9 mouse cellular contexts compared by ENCODE assay signal in the genomic region with DNA sequence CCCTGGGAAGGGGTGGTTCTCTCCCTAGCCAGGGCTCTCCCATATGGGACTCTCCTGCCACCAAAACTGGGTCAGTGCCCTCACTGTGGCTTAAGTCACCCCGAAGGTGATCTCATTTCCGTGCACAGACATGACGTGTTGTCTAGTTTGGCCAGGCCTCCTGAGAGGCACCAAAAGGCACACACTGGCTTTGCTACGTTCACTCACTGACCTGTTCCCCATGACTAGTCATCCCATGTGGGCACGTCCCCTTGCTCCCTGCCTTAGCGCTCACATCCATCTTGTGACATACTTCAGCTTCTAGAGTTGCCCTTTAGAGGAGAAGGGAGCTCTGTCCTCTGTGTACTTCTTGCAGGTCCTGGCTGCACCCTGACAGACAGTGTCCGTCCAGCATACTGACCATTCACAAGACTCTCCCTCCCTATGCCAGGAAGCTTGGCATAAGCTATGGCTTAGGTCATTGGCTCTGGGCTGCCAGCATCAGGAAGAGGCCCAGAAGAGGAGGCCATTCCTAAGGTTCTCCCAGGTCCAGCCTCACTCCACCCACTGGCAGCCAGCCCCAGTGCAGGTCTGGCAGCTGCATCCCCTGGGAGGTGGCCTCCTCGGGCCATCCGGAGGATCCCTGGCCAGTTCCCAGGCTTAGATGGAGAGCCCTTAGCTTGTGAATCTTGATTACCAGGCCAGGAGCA.
DNase-seq lines count a peak whose midpoint lies in the region; TF ChIP-seq lines count a peak whose summit lies in the region.
"Had no signal": no experiment of that assay in that cellular context is flagged by ENCODE, and none has a peak within 500 bp of the region (broad histone marks: within the 10 kb centered on the region; RNA-seq: fewer than 3 reads in every experiment).

No protein-coding gene starts in this region.

- no peak overlapping the region for H3K4me3 ChIP-seq in heart, embryonic 10.5 days
- H3K4me3 ChIP-seq in cerebellum, adult 2 months (replicated peaks; ENCODE audit: insufficient read depth, low read depth, low read length), result no peak overlapping the region
- H3K4me3 ChIP-seq: myocyte had no signal

- no peak for TF ChIP-seq POLR2A in cerebellum, adult 2 months (IDR thresholded peaks at IDR 0.05; ENCODE audit: borderline replicate concordance, insufficient read depth, low read length)

- H3K27ac ChIP-seq in heart, embryonic 10.5 days, result no peak overlapping the region
- H3K27ac ChIP-seq in cerebellum, adult 2 months (ENCODE audit: insufficient read depth, low read length), result peak overlapping the region; percentile 78

- 85% methylated on average over 9 of the region's 9 CpGs for WGBS in heart, embryonic 10.5 days
- 5% methylated on average over 9 of the region's 9 CpGs for WGBS in cerebellum, adult 2 months

- DNase-seq in heart, adult 18-20 months, result peak; percentile 80 to 89
- DNase-seq in heart, embryonic 10.5 days (ENCODE audit: low spot score), result no peak
- DNase-seq in 3T3-L1 (ENCODE audit: low read depth, low spot score), result peak; percentile 72
- peak; percentile 83 to 91 for DNase-seq in cerebellum, adult 2 months
- DNase-seq in heart, postnatal 10 days, result peak; percentile 78 to 79
- no peak for DNase-seq in spleen, postnatal 14 days (ENCODE audit: low spot score in 2 of 2)
- no peak for DNase-seq in right cerebral cortex, postnatal 25 days
- DNase-seq in thymus, postnatal 4 days, result no peak

- H3K36me3 ChIP-seq in heart, embryonic 10.5 days, result peaks cover 49% of the 10 kb centered on the region

- peaks cover 31% of the 10 kb centered on the region for H3K4me1 ChIP-seq in heart, embryonic 10.5 days
- H3K4me1 ChIP-seq in cerebellum, adult 2 months (ENCODE audit: control insufficient read depth, insufficient read depth, low read length), result peaks cover 46% of the 10 kb centered on the region

- TF ChIP-seq CTCF in cerebellum, adult 2 months (IDR thresholded peaks at IDR 0.05; ENCODE audit: borderline replicate concordance, insufficient read depth, low read depth, low read length), result peak; percentile 17; the same call in 1 of the 2 replicates

- intact Hi-C loops in heart, postnatal 10 days (cut with DNase I), result loop anchor here (1.0 kb wide), 1 partner anchor 13 kb away; no protein-coding TSS in a partner anchor

- H3K9me3 ChIP-seq in heart, embryonic 10.5 days, result no peaks in the 10 kb centered on the region

- H3K27me3 ChIP-seq in heart, embryonic 10.5 days (ENCODE audit: insufficient read depth, poor library complexity, severe bottlenecking), result 0 out of 2 replicates have a peak, but pooled peaks cover 5% of the 10 kb centered on the region
- H3K27me3 ChIP-seq in cerebellum, adult 2 months (ENCODE audit: control insufficient read depth, insufficient read depth, low read length), result no peaks in the 10 kb centered on the region

Comparison
In these comparisons a context has a peak if more than half of its experiments do, and no peak if none do; other contexts are left out.
1. DNase-seq: peak in heart, adult 18-20 months (2 of 2), 3T3-L1 (single experiment), cerebellum, adult 2 months (2 of 2) and heart, postnatal 10 days (2 of 2); none in heart, embryonic 10.5 days (single experiment), spleen, postnatal 14 days (0 of 2), right cerebral cortex, postnatal 25 days (single experiment) and thymus, postnatal 4 days (single experiment).